Mouse (Mus musculus) lung, postnatal 14 days (tissue): ENCODE measurements around the gene Eif6.

Experiments used
- DNase-seq: peaks from one replicate; pipeline ENCODE4 v3.0.0; 2021

The Eif6 gene

GRCm38 (mm10) chr2:155784534-155784933, 42.2 kb downstream of the Eif6 start:
- DNase-seq = no peak

- no peak for DNase-seq
Observed at GRCm38 (mm10) chr2:155779506-155779905, 47.2 kb downstream of the Eif6 start.

- DNase-seq = no peak
Observed at GRCm38 (mm10) chr2:155779066-155779465, 47.7 kb downstream of the Eif6 start.

- DNase-seq = no peak
Observed at GRCm38 (mm10) chr2:155778004-155778403, 48.7 kb downstream of the Eif6 start.

- DNase-seq = no peak
Observed at GRCm38 (mm10) chr2:155777688-155777985, 49.1 kb downstream of the Eif6 start.

- DNase-seq = no peak
Observed at GRCm38 (mm10) chr2:155776824-155777687, 49.7 kb downstream of the Eif6 start.

- DNase-seq = peak; percentile 68
Observed at GRCm38 (mm10) chr2:155775685-155776263, 51.0 kb downstream of the Eif6 start.

- no peak for DNase-seq
Observed at GRCm38 (mm10) chr2:155774927-155775684, 51.6 kb downstream of the Eif6 start, which contains the start of gene Mmp24. Mmp24 (plus strand) TSS chr2:155775342.

GRCm38 (mm10) chr2:155774261-155774926, 52.3 kb downstream of the Eif6 start:
- no peak for DNase-seq

- DNase-seq = no peak
Observed at GRCm38 (mm10) chr2:155773664-155774063, 53.1 kb downstream of the Eif6 start.
